Mouse (Mus musculus): Measurements from ENCODE around the gene Brk1. TPM values are rescaled to one million over a fixed set of nuclear protein-coding genes. Genes with fewer than 3 reads are reported as not detected.

The Brk1 gene
- polyA plus RNA-seq, 1 experiment from 2014 or later, result 224 TPM

DNA sequence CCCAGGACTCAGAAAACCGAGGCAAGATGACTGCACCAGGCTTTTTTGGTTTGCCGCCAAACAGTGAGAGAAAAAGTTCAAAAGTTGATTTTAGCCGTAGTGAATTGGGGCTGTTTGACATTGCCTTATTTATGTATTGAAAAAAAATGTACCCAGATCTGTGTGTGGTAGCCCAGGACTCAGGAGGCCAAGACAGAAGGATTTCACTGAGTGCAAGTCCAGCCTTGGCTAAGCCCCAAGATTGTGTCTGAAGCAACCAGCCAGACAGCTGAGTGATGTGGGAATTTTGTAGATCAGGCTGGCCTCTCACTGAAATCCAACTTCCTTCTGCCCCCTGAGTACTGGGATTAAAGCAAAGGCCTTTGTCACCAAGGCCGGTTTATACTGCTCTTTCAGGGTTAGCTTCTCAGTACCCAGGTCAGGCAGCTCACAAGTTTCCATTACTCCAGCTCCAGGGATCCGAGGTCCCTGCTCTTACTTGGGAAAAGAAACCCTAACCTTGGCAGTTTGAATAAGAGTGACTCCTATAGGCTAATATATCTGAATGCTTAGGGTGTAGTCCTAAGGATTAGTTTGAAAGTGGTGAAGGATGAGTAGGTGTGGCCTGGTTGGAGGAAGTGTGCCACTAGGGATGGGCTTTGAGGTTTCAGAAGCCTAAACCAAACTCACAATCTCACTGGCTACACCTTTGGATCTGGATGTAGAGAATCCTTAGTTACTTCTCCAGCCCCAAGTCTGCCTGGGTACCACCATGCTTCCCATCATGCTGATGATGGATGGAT, 20.6 kb downstream of the Brk1 start:
- H3K36me3 ChIP-seq (replicated peaks), result peaks cover 15% of the 10 kb centered on the region
- H3K4me2 ChIP-seq, result peak overlapping the region; percentile 62
- no peak for ATAC-seq (replicated peaks)
- H3K4me3 ChIP-seq, result peak overlapping the region; percentile 63
- H3K9me3 ChIP-seq, result no peaks in the 10 kb centered on the region
- H3K4me1 ChIP-seq, result peaks cover 22% of the 10 kb centered on the region
- WGBS, result 37% methylated on average over 5 of the region's 5 CpGs
- peak overlapping the region; percentile 61; the same call in 1 of the 2 replicates for H3K9ac ChIP-seq
- H3K27me3 ChIP-seq (replicated peaks), result no peaks in the 10 kb centered on the region
- 0 out of 2 replicates have a peak overlapping the region, but pooled peaks have one; percentile 84 for H3K27ac ChIP-seq

- H3K27me3 ChIP-seq (replicated peaks), result no peaks in the 10 kb centered on the region
- no peak for ATAC-seq (replicated peaks)
- 88% methylated on average over 5 of the region's 5 CpGs for WGBS
- no peak overlapping the region for H3K4me3 ChIP-seq
- H3K9me3 ChIP-seq, result no peaks in the 10 kb centered on the region
- H3K27ac ChIP-seq, result no peak overlapping the region
- no peak overlapping the region for H3K4me2 ChIP-seq
- H3K36me3 ChIP-seq (replicated peaks), result peaks cover 27% of the 10 kb centered on the region
- peaks cover 11% of the 10 kb centered on the region for H3K4me1 ChIP-seq
- H3K9ac ChIP-seq, result no peak overlapping the region
Measured at GRCm38 (mm10) chr6:113630322-113630721, 25.8 kb downstream of the Brk1 start.

- Histone ChIP-seq H3K27ac (no peak overlapping the region), H3K27me3 (replicated peaks) (no peaks in the 10 kb centered on the region), H3K9me3 (no peaks in the 10 kb centered on the region), H3K4me3 (no peak overlapping the region), H3K9ac (no peak overlapping the region), H3K36me3 (replicated peaks) (peaks cover 27% of the 10 kb centered on the region), H3K4me2 (no peak overlapping the region), H3K4me1 (no peaks in the 10 kb centered on the region)
- no peak for ATAC-seq (replicated peaks)
- WGBS, result 98% methylated on average over 4 of the region's 4 CpGs
Measured at GRCm38 (mm10) chr6:113632863-113633262, 28.3 kb downstream of the Brk1 start.

- no peaks in the 10 kb centered on the region for H3K9me3 ChIP-seq
- no peaks in the 10 kb centered on the region for H3K27me3 ChIP-seq (replicated peaks)
- 9% methylated on average over 37 of the region's 37 CpGs for WGBS
- peak; percentile 95 for ATAC-seq (replicated peaks)
- peak within 1 kb of the TSS; percentile 61 for H3K4me2 ChIP-seq
- H3K9ac ChIP-seq, result peak within 1 kb of the TSS; percentile 38
- H3K27ac ChIP-seq, result no peak within 1 kb of the TSS
- H3K4me3 ChIP-seq, result peak within 1 kb of the TSS; percentile 44
- H3K4me1 ChIP-seq, result peaks cover 2% of the 10 kb centered on the region; the same call in 1 of the 2 replicates
- no peaks in the 10 kb centered on the region for H3K36me3 ChIP-seq (replicated peaks)
Measured at GRCm38 (mm10) chr6:113638302-113639040, 33.9 kb downstream of the Brk1 start, which contains the start of gene Irak2. Gene Irak2 (plus strand): TSS chr6:113638467.

GRCm38 (mm10) chr6:113639201-113639600, 34.6 kb downstream of the Brk1 start:
- H3K36me3 ChIP-seq (replicated peaks), result no peaks in the 10 kb centered on the region
- 87% methylated on average over 4 of the region's 4 CpGs for WGBS
- no peak overlapping the region for H3K27ac ChIP-seq
- no peak for ATAC-seq (replicated peaks)
- H3K4me2 ChIP-seq, result no peak overlapping the region
- H3K9me3 ChIP-seq, result no peaks in the 10 kb centered on the region
- H3K4me3 ChIP-seq, result no peak overlapping the region
- peaks cover 2% of the 10 kb centered on the region; the same call in 1 of the 2 replicates for H3K4me1 ChIP-seq
- H3K9ac ChIP-seq, result no peak overlapping the region
- H3K27me3 ChIP-seq (replicated peaks), result no peaks in the 10 kb centered on the region

DNA sequence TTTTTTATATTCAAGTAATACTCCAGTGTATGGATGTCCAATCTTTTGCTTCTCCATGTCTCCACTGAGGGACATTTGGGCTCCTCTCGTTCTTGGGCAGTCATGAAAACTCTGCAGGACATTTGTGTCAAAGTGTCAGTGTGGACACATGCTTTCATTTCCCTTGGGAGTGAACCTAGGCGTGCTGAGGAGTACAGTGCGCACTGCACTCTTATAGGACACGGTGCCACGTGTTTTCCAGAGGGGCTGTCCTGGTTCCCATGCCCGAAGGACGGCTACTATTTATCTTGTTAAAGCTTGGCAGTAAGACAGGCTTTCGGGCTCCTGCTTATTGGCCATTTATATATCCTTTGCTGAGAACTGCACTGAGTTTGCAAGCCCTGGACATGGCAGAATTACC, 38.0 kb downstream of the Brk1 start:
- H3K4me2 ChIP-seq, result no peak overlapping the region
- H3K36me3 ChIP-seq (replicated peaks), result no peaks in the 10 kb centered on the region
- ATAC-seq (replicated peaks), result no peak
- no peaks in the 10 kb centered on the region for H3K27me3 ChIP-seq (replicated peaks)
- H3K27ac ChIP-seq, result no peak overlapping the region
- no peaks in the 10 kb centered on the region for H3K9me3 ChIP-seq
- no peak overlapping the region for H3K4me3 ChIP-seq
- WGBS, result 87% methylated on average over 8 of the region's 8 CpGs
- H3K4me1 ChIP-seq, result peaks cover 2% of the 10 kb centered on the region; the same call in 1 of the 2 replicates
- no peak overlapping the region for H3K9ac ChIP-seq

- 80% methylated on average over 4 of the region's 4 CpGs for WGBS
- H3K36me3 ChIP-seq (replicated peaks), result no peaks in the 10 kb centered on the region
- no peak for ATAC-seq (replicated peaks)
Measured at GRCm38 (mm10) chr6:113643021-113643420, 38.4 kb downstream of the Brk1 start.

DNA sequence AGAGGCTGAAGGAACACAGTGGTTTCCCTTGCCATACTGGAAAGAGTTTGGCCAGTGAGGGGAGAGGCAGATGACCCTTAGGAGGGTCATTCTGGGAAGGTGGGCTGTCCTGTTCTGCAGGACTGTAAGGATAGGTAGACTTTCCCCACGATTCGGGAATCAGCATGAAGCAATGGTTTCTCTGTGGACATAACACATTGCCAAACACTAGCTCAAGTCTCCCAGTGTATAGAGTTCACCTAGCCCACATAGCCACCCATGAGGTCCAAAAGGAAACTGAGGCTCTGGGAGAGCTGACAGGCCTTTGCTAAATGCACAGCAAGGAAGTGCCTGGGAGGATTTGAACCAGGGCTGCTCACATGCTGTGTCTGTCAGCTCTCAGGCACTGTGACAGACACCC, 39.4 kb downstream of the Brk1 start:
- Histone ChIP-seq H3K4me2 (no peak overlapping the region), H3K27me3 (replicated peaks) (no peaks in the 10 kb centered on the region), H3K9ac (no peak overlapping the region), H3K36me3 (replicated peaks) (no peaks in the 10 kb centered on the region), H3K27ac (no peak overlapping the region), H3K4me1 (no peaks in the 10 kb centered on the region), H3K4me3 (no peak overlapping the region), H3K9me3 (no peaks in the 10 kb centered on the region)
- ATAC-seq (replicated peaks), result no peak
- WGBS, result 96% methylated on average over 2 of the region's 2 CpGs

More at GRCm38 (mm10) chr6:113643021-113643420, 38.4 kb downstream of the Brk1 start:
- Histone ChIP-seq H3K27me3 (replicated peaks) (no peaks in the 10 kb centered on the region), H3K9me3 (no peaks in the 10 kb centered on the region), H3K27ac (no peak overlapping the region), H3K4me3 (no peak overlapping the region), H3K9ac (no peak overlapping the region), H3K4me2 (no peak overlapping the region), H3K4me1 (peaks cover 2% of the 10 kb centered on the region; the same call in 1 of the 2 replicates)

- Histone ChIP-seq H3K27me3 (replicated peaks) (no peaks in the 10 kb centered on the region), H3K4me1 (no peaks in the 10 kb centered on the region), H3K9me3 (no peaks in the 10 kb centered on the region), H3K9ac (no peak overlapping the region), H3K4me2 (no peak overlapping the region), H3K36me3 (replicated peaks) (no peaks in the 10 kb centered on the region), H3K27ac (no peak overlapping the region), H3K4me3 (no peak overlapping the region)
- ATAC-seq (replicated peaks), result no peak
- 83% methylated on average over 8 of the region's 8 CpGs for WGBS
Measured at GRCm38 (mm10) chr6:113644808-113645207, 40.2 kb downstream of the Brk1 start.

GRCm38 (mm10) chr6:113649346-113650196, 45.0 kb downstream of the Brk1 start:
- no peaks in the 10 kb centered on the region for H3K4me1 ChIP-seq
- H3K4me3 ChIP-seq, result no peak overlapping the region
- WGBS, result 85% methylated on average over 7 of the region's 7 CpGs
- H3K27me3 ChIP-seq (replicated peaks), result no peaks in the 10 kb centered on the region
- H3K4me2 ChIP-seq, result no peak overlapping the region
- no peak for ATAC-seq (replicated peaks)
- H3K36me3 ChIP-seq (replicated peaks), result no peaks in the 10 kb centered on the region
- no peak overlapping the region for H3K27ac ChIP-seq
- no peak overlapping the region for H3K9ac ChIP-seq
- no peaks in the 10 kb centered on the region for H3K9me3 ChIP-seq

DNA sequence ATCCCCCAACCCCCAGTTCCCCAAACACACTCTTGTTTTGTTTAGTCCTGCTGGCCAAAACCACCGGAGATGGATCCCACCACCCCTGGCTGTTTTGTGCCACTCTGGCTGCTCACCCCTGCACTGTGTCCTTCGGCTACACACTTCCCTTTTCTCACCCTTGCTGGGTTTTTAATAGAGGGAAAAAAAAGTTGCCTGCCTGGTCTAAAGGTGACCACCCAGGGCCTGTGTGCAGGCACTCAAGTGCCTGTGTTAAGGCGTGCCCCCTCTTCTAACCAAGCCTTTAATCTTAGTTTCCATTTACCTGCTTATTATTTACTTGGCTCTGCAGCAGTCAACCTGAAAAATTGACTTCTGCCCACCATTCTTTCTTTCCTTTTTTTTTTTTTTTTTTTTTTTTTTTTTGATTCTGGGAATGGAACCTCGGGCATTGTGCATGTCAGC, 45.6 kb downstream of the Brk1 start:
- no peak for ATAC-seq (replicated peaks)
- no peak overlapping the region for H3K9ac ChIP-seq
- no peak overlapping the region for H3K4me3 ChIP-seq
- no peaks in the 10 kb centered on the region for H3K9me3 ChIP-seq
- no peak overlapping the region for H3K4me2 ChIP-seq
- no peak overlapping the region for H3K27ac ChIP-seq
- H3K36me3 ChIP-seq (replicated peaks), result no peaks in the 10 kb centered on the region
- WGBS, result 73% methylated on average over 4 of the region's 4 CpGs
- H3K4me1 ChIP-seq, result no peaks in the 10 kb centered on the region
- H3K27me3 ChIP-seq (replicated peaks), result no peaks in the 10 kb centered on the region

GRCm38 (mm10) chr6:113651626-113652025, 47.1 kb downstream of the Brk1 start:
- no peaks in the 10 kb centered on the region for H3K9me3 ChIP-seq
- ATAC-seq (replicated peaks), result no peak
- no peak overlapping the region for H3K9ac ChIP-seq
- H3K36me3 ChIP-seq (replicated peaks), result no peaks in the 10 kb centered on the region
- H3K4me2 ChIP-seq, result no peak overlapping the region
- no peak overlapping the region for H3K4me3 ChIP-seq
- no peaks in the 10 kb centered on the region for H3K4me1 ChIP-seq
- H3K27me3 ChIP-seq (replicated peaks), result no peaks in the 10 kb centered on the region
- 70% methylated on average over 3 of the region's 3 CpGs for WGBS
- H3K27ac ChIP-seq, result no peak overlapping the region

All from midbrain, embryonic 15.5 days (tissue).